Mouse (Mus musculus): ENCODE measurements at regions not wholly inside any gene's neighbourhood (a gene's known extent, or its start where the extent isn't known, plus 50 kb on each side); places are given as distances from the start of the nearest gene placed in this dataset.

DNA sequence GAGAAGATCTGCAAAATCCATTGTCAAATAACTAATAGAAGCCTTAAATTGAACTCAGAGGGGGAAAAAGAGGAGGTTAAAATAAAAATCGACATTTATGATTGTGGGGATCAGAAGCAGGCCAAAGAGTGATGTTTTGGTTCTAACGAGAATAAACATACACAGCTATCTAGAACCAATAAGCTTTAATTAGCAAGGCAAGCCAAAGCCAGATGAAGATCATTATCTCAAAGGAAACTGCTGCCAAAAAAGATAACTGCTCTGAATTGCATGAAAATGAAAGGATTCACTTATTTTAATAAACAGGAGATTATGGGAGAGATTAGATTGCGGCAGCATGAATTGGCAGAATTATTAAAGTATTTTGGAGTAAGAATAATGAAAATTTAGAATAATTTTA lies 716.8 kb downstream of the Stpg2 start:
- no peaks in the 10 kb centered on the region for H3K9me3 ChIP-seq (replicated peaks; ENCODE audit: low read length)
- H3K4me1 ChIP-seq (ENCODE audit: control insufficient read depth in 1 of 2, insufficient read depth in 2 of 2), result no peaks in the 10 kb centered on the region
- DNase-seq (ENCODE audit: extremely low read depth), result no peak
- H3K4me2 ChIP-seq (ENCODE audit: insufficient read depth, low read depth, poor library complexity, severe bottlenecking), result no peak overlapping the region
- H3K36me3 ChIP-seq (replicated peaks in 1 of 2; ENCODE audit: control insufficient read depth in 1 of 2, insufficient read depth in 1 of 2, low read length in 1 of 2), result no peaks in the 10 kb centered on the region
- no peak overlapping the region for H3K27ac ChIP-seq (ENCODE audit: insufficient read depth, low read depth)
- H3K9ac ChIP-seq (ENCODE audit: insufficient read depth, low read depth), result no peak overlapping the region
- no peak for TF ChIP-seq TBP (conservative IDR thresholded peaks at IDR 0.05; ENCODE audit: low read depth, low read length)
- no peak for TF ChIP-seq POLR2AphosphoS2 (IDR thresholded peaks at IDR 0.05; ENCODE audit: low read depth, low read length)
- no peak for TF ChIP-seq MXI1 (IDR thresholded peaks at IDR 0.05; ENCODE audit: low read depth, low read length)
- no peak for TF ChIP-seq ZMIZ1 (IDR thresholded peaks at IDR 0.05; ENCODE audit: low read depth, low read length)
- TF ChIP-seq SMC3 (IDR thresholded peaks at IDR 0.05; ENCODE audit: low read depth, low read length), result no peak
- TF ChIP-seq RAD21 (IDR thresholded peaks at IDR 0.05; ENCODE audit: low read depth, low read length), result no peak
- TF ChIP-seq MAX (IDR thresholded peaks at IDR 0.05; ENCODE audit: low read length), result no peak
- H3K27me3 ChIP-seq (replicated peaks), result no peaks in the 10 kb centered on the region
- no peaks in the 10 kb centered on the region for H3K79me2 ChIP-seq (replicated peaks; ENCODE audit: control insufficient read depth, extremely low read depth, insufficient read depth, poor library complexity, severe bottlenecking)
- H3K4me3 ChIP-seq (replicated peaks in 1 of 3; ENCODE audit: low read depth in 2 of 3, low read length in 2 of 3, poor library complexity in 1 of 3), result no peak overlapping the region
- in situ Hi-C loops (cut with MboI; ENCODE audit: low pct_ligation_motif_present, low pct_unique_long_range_greater_than_20kb, low sequenced_read_pairs) (no loop called here), dilution Hi-C loops (cut with MboI; ENCODE audit: extremely low pct_ligation_motif_present, extremely low pct_unique_long_range_greater_than_20kb, low sequenced_read_pairs) (no loop called here)

DNA sequence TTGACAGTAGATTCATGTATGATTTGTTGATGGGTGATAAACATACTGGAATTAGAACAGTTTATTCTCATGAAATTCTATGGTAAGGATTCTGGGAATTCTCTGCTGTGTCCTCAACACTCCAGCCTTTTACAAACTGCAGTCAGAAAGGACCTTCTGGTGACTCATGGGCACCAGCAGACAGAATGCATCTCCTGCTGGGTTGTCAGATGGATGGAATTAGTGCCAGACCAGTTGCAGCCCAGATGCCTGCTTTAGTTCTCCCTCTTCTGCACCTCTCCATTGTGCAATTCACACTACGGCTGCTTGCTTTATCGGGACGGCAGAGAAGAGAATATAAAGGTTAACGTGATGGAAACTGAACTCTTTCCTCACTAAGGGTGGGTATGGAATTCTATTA lies 727.5 kb downstream of the Stpg2 start:
- Histone ChIP-seq H3K4me3 (replicated peaks in 1 of 3; ENCODE audit: low read depth in 2 of 3, low read length in 2 of 3, poor library complexity in 1 of 3) (no peak overlapping the region), H3K9me3 (replicated peaks; ENCODE audit: low read length) (peaks cover 5% of the 10 kb centered on the region), H3K27me3 (replicated peaks) (no peaks in the 10 kb centered on the region), H3K9ac (ENCODE audit: insufficient read depth, low read depth) (no peak overlapping the region), H3K36me3 (replicated peaks in 1 of 2; ENCODE audit: control insufficient read depth in 1 of 2, insufficient read depth in 1 of 2, low read length in 1 of 2) (no peaks in the 10 kb centered on the region), H3K4me2 (ENCODE audit: insufficient read depth, low read depth, poor library complexity, severe bottlenecking) (no peak overlapping the region), H3K4me1 (ENCODE audit: control insufficient read depth in 1 of 2, insufficient read depth in 2 of 2) (no peaks in the 10 kb centered on the region), H3K27ac (ENCODE audit: insufficient read depth, low read depth) (no peak overlapping the region), H3K79me2 (replicated peaks; ENCODE audit: control insufficient read depth, extremely low read depth, insufficient read depth, poor library complexity, severe bottlenecking) (no peaks in the 10 kb centered on the region)
- DNase-seq (ENCODE audit: extremely low read depth), result no peak
- dilution Hi-C loops (cut with MboI; ENCODE audit: extremely low pct_ligation_motif_present, extremely low pct_unique_long_range_greater_than_20kb, low sequenced_read_pairs), result no loop called here
- in situ Hi-C loops (cut with MboI; ENCODE audit: low pct_ligation_motif_present, low pct_unique_long_range_greater_than_20kb, low sequenced_read_pairs), result no loop called here
- TF ChIP-seq TCF12 (IDR thresholded peaks at IDR 0.05; ENCODE audit: low read depth, low read length), result no peak
- TF ChIP-seq CTCF (conservative IDR thresholded peaks at IDR 0.05 in 1 of 2, IDR thresholded peaks at IDR 0.05 in 1 of 2; ENCODE audit: low read depth in 2 of 2, low read length in 2 of 2), result no peak
- no peak for TF ChIP-seq IRF4 (IDR thresholded peaks at IDR 0.05; ENCODE audit: low read depth, low read length)
- TF ChIP-seq RCOR1 (conservative IDR thresholded peaks at IDR 0.05; ENCODE audit: low read depth, low read length), result no peak
- TF ChIP-seq MAZ (IDR thresholded peaks at IDR 0.05; ENCODE audit: low read depth, low read length), result no peak
- no peak for TF ChIP-seq ZC3H11A (IDR thresholded peaks at IDR 0.05; ENCODE audit: low read depth, low read length)

DNA sequence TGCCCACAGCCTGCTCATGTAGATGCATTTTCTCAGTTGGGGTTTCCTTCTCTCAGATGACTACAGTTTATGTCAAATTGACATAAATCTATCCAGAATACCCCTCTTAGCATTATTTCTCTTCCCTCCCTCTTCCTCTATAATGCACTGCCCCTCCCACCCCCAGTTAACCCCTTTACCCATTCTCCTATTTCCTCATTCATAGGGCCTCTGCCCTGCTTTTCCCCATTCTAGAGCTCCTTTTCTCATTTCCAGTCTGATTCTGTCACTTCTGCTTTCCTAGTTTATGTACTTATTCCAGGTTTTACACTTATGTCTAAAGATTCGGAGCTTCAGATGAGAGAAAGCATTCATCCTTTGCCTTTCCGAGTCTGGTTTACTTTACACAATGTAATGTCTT lies 740.7 kb downstream of the Stpg2 start:
- Histone ChIP-seq H3K36me3 (replicated peaks in 1 of 2; ENCODE audit: control insufficient read depth in 1 of 2, insufficient read depth in 1 of 2, low read length in 1 of 2) (no peaks in the 10 kb centered on the region), H3K9ac (ENCODE audit: insufficient read depth, low read depth) (no peak overlapping the region), H3K4me2 (ENCODE audit: insufficient read depth, low read depth, poor library complexity, severe bottlenecking) (no peak overlapping the region), H3K9me3 (replicated peaks; ENCODE audit: low read length) (no peaks in the 10 kb centered on the region), H3K4me3 (replicated peaks in 1 of 3; ENCODE audit: low read depth in 2 of 3, low read length in 2 of 3, poor library complexity in 1 of 3) (no peak overlapping the region), H3K27ac (ENCODE audit: insufficient read depth, low read depth) (no peak overlapping the region), H3K79me2 (replicated peaks; ENCODE audit: control insufficient read depth, extremely low read depth, insufficient read depth, poor library complexity, severe bottlenecking) (no peaks in the 10 kb centered on the region), H3K4me1 (ENCODE audit: control insufficient read depth in 1 of 2, insufficient read depth in 2 of 2) (peaks cover 2 to 20% of the 10 kb centered on the region in 2 experiments; a peak in 2 of 4 replicates), H3K27me3 (replicated peaks) (no peaks in the 10 kb centered on the region)
- no peak for DNase-seq (ENCODE audit: extremely low read depth)
- in situ Hi-C loops (cut with MboI; ENCODE audit: low pct_ligation_motif_present, low pct_unique_long_range_greater_than_20kb, low sequenced_read_pairs) (no loop called here), dilution Hi-C loops (cut with MboI; ENCODE audit: extremely low pct_ligation_motif_present, extremely low pct_unique_long_range_greater_than_20kb, low sequenced_read_pairs) (no loop called here)
- TF ChIP-seq IRF4 (IDR thresholded peaks at IDR 0.05; ENCODE audit: low read depth, low read length) (no peak), POLR2A (IDR thresholded peaks at IDR 0.05; ENCODE audit: low read depth, low read length) (no peak), MYC (IDR thresholded peaks at IDR 0.05; ENCODE audit: low read depth, low read length) (no peak), UBTF (IDR thresholded peaks at IDR 0.05; ENCODE audit: low read depth, low read length) (no peak), RAD21 (IDR thresholded peaks at IDR 0.05; ENCODE audit: low read depth, low read length) (no peak), EP300 (IDR thresholded peaks at IDR 0.05; ENCODE audit: low read length) (no peak), TBP (conservative IDR thresholded peaks at IDR 0.05; ENCODE audit: low read depth, low read length) (no peak), ZKSCAN1 (IDR thresholded peaks at IDR 0.05; ENCODE audit: borderline replicate concordance, low read depth, low read length) (no peak), ETS1 (conservative IDR thresholded peaks at IDR 0.05; ENCODE audit: low read depth, low read length) (no peak)

Data from CH12.LX (cell line).